Mouse (Mus musculus): ENCODE data around the gene Tcl1b5. TPM values are rescaled to one million over a fixed set of nuclear protein-coding genes. Genes with fewer than 3 reads are reported as not detected.

The Tcl1b5 gene
- polyA plus RNA-seq, 1 experiment from 2014 or later, result not detected

- POLR2A ChIA-PET, result no interaction called here
- no peak for ATAC-seq
Measured at GRCm38 (mm10) chr12:105209231-105209630, 33.1 kb downstream of the Tcl1b5 start.

GRCm38 (mm10) chr12:105217101-105217760 lies 41.1 kb downstream of the Tcl1b5 start:
- in situ Hi-C loops (cut with MboI; ENCODE audit: low pct_unique_long_range_greater_than_20kb), result no loop called here
- DNase-seq (ENCODE audit: low read depth, low spot score), result no peak

More at GRCm38 (mm10) chr12:105209231-105209630, 33.1 kb downstream of the Tcl1b5 start:
- no peak for TF ChIP-seq CTCF (IDR thresholded peaks at IDR 0.05)
- peaks cover 27% of the 10 kb centered on the region for H3K27me3 ChIP-seq
- in situ Hi-C loops (cut with MboI; ENCODE audit: low pct_unique_long_range_greater_than_20kb), result no loop called here
- CTCF ChIA-PET, result no interaction called here
- no peak for DNase-seq (ENCODE audit: low read depth, low spot score)

GRCm38 (mm10) chr12:105222601-105223319 lies 46.6 kb downstream of the Tcl1b5 start, which contains the start of gene Tcl1:
TSS of gene Tcl1 (minus strand) at chr12:105222793.
- DNase-seq (ENCODE audit: low read depth, low spot score) (no peak), ATAC-seq (no peak)
- peaks cover 17% of the 10 kb centered on the region for H3K27me3 ChIP-seq
- in situ Hi-C loops (cut with MboI; ENCODE audit: low pct_unique_long_range_greater_than_20kb), result no loop called here
- ChIA-PET POLR2A (no interaction called here), CTCF (no interaction called here)
- TF ChIP-seq CTCF (IDR thresholded peaks at IDR 0.05), result no peak

More at GRCm38 (mm10) chr12:105217101-105217760, 41.1 kb downstream of the Tcl1b5 start:
- no peak for TF ChIP-seq CTCF (IDR thresholded peaks at IDR 0.05)
- ChIA-PET POLR2A (no interaction called here), CTCF (no interaction called here)
- ATAC-seq, result no peak
- H3K27me3 ChIP-seq, result peaks cover 23% of the 10 kb centered on the region

GRCm38 (mm10) chr12:105224621-105225320 lies 48.6 kb downstream of the Tcl1b5 start:
- no peak for TF ChIP-seq CTCF (IDR thresholded peaks at IDR 0.05)
- CTCF ChIA-PET, result no interaction called here
- DNase-seq (ENCODE audit: low read depth, low spot score), result no peak
- H3K27me3 ChIP-seq, result peaks cover 11% of the 10 kb centered on the region
- no peak for ATAC-seq
- in situ Hi-C loops (cut with MboI; ENCODE audit: low pct_unique_long_range_greater_than_20kb), result no loop called here
- POLR2A ChIA-PET, result no interaction called here

Other genes starting within 250 kb of the Tcl1b5 start
- 14.2 TPM for gene Syne3, start 166.5 kb upstream of the Tcl1b5 start, polyA plus RNA-seq (2021)
- gene Glrx5, start 143.7 kb upstream of the Tcl1b5 start, polyA plus RNA-seq (2021), result 88.8 TPM
- gene Tcl1b2, start 30.3 kb upstream of the Tcl1b5 start, polyA plus RNA-seq (2021), result not detected
- gene Tcl1b1, start 16.7 kb upstream of the Tcl1b5 start, polyA plus RNA-seq (2021), result not detected
- gene Tcl1b3, start 14.7 kb downstream of the Tcl1b5 start, polyA plus RNA-seq (2021), result not detected
- not detected for gene Tcl1b4, start 25.6 kb downstream of the Tcl1b5 start, polyA plus RNA-seq (2021)
- not detected for gene Tcl1, start 46.4 kb downstream of the Tcl1b5 start, polyA plus RNA-seq (2021)
- not detected for gene Tunar, start 157.5 kb downstream of the Tcl1b5 start, polyA plus RNA-seq (2021)